Mouse (Mus musculus) forebrain, postnatal 0 days (tissue): Measurements from ENCODE around the gene Cdk4. TPM values are rescaled to one million over a fixed set of nuclear protein-coding genes. Genes with fewer than 3 reads are reported as not detected.

Experiments
- ATAC-seq: fragments of 200-750 bp; cut with Nextera tagmentation; 2 replicates; pipeline ENCODE4 v1.8.0; 2017; ENCODE audit warnings: mild to moderate bottlenecking, moderate library complexity
- DNase-seq: peaks from one replicate; pipeline ENCODE4 v3.0.0-alpha.2; 2015
- H3K27ac ChIP-seq: fragments of 300-500 bp; sonication (generic); 2 replicates; pipeline ENCODE4 v1.5.1; 2014; ENCODE audit warnings: low read depth, mild to moderate bottlenecking, antibody characterized with exemption, low read length, moderate library complexity, mixed read lengths
- H3K27me3 ChIP-seq: fragments of 300-500 bp; sonication (generic); 2 replicates; pipeline ENCODE4 v1.6.1; 2014; ENCODE audit warnings: mild to moderate bottlenecking, low read length, mixed read lengths; ENCODE audit not compliant: insufficient read depth
- H3K36me3 ChIP-seq: fragments of 300-500 bp; sonication (generic); 2 replicates; pipeline ENCODE4 v1.6.1; 2014; ENCODE audit warnings: mild to moderate bottlenecking, moderate library complexity; ENCODE audit not compliant: insufficient read depth
- H3K4me1 ChIP-seq: fragments of 300-500 bp; sonication (generic); 2 replicates; pipeline ENCODE4 v1.6.1; 2014; ENCODE audit warnings: antibody characterized with exemption; ENCODE audit not compliant: insufficient read depth
- H3K4me2 ChIP-seq: fragments of 300-500 bp; sonication (generic); 2 replicates; pipeline ENCODE4 v1.6.1; 2014; ENCODE audit warnings: low read depth, mild to moderate bottlenecking, moderate library complexity
- H3K4me3 ChIP-seq: fragments of 300-500 bp; sonication (generic); 2 replicates; pipeline ENCODE4 v1.5.1; 2014; ENCODE audit warnings: low read depth, low read length, mixed read lengths
- H3K9ac ChIP-seq: fragments of 300-500 bp; sonication (generic); 2 replicates; pipeline ENCODE4 v1.6.1; 2014; ENCODE audit warnings: mild to moderate bottlenecking
- H3K9me3 ChIP-seq: fragments of 300-500 bp; sonication (generic); 2 replicates; pipeline ENCODE4 v1.6.1; 2016; ENCODE audit warnings: low read length
- CTCF ChIP-seq: sonication (generic); IDR thresholded peaks from 2 replicates; pipeline ENCODE4 v1.5.1; 2016; ENCODE audit warnings: antibody characterized with exemption, control low read depth, low read depth
- WGBS: fragments of 180-500 bp; shearing (Covaris S2); extraction: QIAGEN DNeasy Blood & Tissue Kit; methylation state at CpG from one replicate; pipeline ENCODE4 v1.1.7; 2014; 5-methylcytosine and 5-hydroxymethylcytosine counted together
- polyA plus RNA-seq: library from polyadenylated mRNA; unstranded; fragments of >200 nt; fragmentation: Nextera tagmentation; extraction: Ambion mirVana; gene quantifications from 2 replicates; pipeline ENCODE4 v1.2.1, GENCODE M21; 2015
- total RNA-seq: library from RNA; depleted of rRNA; stranded (reverse); fragments of >200 nt; gene quantifications from 2 replicates; pipeline ENCODE4 v1.2.3, GENCODE M21; 2014

Gene Cdk4
- total and polyA plus RNA-seq, 2 experiments from 2014 or later: 445 to 656 TPM

DNA sequence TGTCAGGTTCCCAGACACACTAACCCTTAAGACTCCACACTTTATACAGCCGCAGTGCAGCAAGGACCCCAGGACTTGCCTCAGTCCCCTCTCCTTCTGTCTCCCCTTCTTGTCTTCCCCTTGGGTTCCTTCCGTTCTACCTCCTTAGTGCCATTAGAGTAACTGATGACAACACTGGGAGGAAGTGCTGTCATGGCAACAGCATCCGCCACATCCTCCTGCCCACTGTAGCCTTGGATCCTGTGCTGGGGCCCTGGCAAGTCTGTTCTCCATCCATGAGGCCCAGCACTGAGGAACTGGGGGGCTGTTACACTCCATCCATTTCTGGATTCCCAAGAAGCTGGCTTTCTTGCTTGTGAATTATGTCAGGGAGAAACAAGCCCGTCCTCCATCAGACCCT lies 12.7 kb downstream of the Cdk4 start:
- 39% methylated on average over 4 of the region's 4 CpGs for WGBS
- TF ChIP-seq CTCF: no peak
- Histone ChIP-seq H3K4me2 (0 out of 2 replicates have a peak overlapping the region, but pooled peaks have one; percentile 10), H3K36me3 (no peaks in the 10 kb centered on the region), H3K9ac (no peak overlapping the region), H3K27ac (0 out of 2 replicates have a peak overlapping the region, but pooled peaks have one; percentile 4), H3K27me3 (no peaks in the 10 kb centered on the region), H3K9me3 (no peaks in the 10 kb centered on the region), H3K4me1 (0 out of 2 replicates have a peak, but pooled peaks cover 9% of the 10 kb centered on the region), H3K4me3 (no peak overlapping the region)
- no peak for DNase-seq
- no peak for ATAC-seq

DNA sequence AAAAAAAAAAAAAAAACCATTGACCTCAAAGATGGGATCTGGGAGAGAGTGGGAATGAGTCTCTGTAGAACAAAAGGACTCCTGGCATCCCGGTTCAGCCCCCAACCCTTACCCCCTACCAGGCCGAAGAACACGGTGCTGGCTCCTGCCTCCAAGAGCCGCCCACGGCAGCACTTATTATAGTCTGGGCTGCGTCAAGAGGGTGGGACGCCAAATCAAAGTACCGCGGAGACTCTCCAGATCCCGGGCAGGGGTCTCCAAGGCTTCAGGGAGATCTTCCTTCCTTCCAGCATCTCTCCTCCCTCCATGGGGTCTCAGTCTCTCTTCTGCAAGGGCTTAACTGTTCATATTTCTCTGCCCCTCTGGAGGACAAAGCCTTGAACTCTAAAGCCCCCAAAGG lies 14.2 kb downstream of the Cdk4 start:
- ATAC-seq (peak; percentile 4), DNase-seq (no peak)
- Histone ChIP-seq H3K36me3 (no peaks in the 10 kb centered on the region; the same call in 1 of the 2 replicates), H3K4me1 (peaks cover 20% of the 10 kb centered on the region), H3K4me2 (peak overlapping the region; percentile 97), H3K27me3 (no peaks in the 10 kb centered on the region), H3K4me3 (peak overlapping the region; percentile 87), H3K9me3 (no peaks in the 10 kb centered on the region), H3K27ac (peak overlapping the region; percentile 89), H3K9ac (peak overlapping the region; percentile 90)
- WGBS: 6% methylated on average over 10 of the region's 10 CpGs
- no peak for TF ChIP-seq CTCF

DNA sequence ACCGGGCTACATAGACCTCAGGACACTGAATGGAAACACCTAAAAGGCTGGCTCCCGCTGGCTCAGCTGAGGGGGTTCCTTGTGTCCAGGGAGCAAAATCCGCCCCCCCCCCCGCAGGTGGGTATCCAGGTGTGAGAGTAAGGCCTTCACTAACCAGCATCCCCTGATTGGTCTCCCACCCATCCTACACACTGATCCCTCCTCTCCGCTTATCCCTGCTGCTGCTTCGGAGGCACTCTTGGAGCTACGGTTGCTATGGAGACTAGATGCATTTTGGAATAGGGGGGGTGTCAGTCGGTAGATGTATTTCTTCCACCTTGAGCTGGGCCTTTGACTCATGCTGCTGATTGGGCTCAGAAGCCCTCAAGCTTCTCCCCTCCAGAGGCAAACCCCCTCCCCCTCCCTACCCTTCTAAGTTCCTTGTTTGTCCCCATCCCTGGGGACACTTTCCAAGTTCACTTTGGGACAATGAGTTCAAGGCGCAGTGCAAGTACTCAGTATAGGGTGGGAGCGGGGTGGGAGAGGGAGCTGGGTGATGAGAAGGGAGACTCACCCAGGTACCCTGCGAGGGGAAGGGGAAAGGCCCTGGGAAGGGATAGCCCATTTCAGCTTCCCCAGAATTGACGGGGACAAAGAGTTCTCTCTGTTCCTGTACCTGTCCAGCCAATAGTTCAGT lies 14.8 kb downstream of the Cdk4 start:
- peak; percentile 80 for DNase-seq

DNA sequence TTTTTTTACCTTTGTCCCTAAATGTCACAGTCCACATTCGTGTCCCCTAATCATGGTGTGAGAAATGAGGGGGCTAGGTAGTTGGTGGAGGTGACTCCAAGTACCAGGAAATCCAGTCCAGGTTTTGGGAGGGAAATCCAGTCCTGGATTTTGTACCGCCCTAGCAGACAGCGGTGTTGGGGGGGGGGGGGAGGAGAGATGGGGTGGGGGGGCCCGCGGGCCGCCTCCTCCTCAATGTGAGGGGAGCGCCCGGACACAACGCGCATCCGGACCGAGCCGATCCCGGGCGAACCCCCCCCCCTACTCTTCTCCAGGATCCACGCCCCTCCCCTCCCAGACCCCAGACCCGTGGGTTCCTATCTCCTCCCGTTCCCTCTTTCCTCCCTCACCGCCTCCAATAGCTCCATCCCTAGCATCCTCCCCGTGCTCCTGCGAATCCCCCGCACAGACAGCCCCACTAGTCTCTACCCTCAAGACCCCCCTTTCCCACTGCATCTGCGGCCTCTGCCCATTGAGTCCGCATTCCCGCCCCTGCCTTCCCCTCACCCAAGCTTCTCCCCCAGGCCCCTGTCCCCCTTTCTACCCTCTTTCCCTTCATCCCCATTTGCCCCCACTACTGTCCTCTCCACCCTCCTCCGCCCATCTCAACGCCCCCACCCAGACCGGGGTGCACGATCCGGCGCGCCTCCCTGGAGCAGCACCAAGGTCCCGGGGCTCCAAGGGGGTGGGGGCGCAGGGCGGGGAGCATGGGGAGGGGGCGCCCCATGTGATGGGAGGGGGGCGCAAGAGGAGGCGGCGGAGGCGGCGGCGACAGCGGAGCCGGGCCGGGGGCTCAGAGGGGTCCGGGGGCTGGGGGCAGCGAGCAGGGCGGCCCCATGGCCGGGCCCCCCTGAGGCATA lies 15.6 kb downstream of the Cdk4 start:
- peaks cover 4% of the 10 kb centered on the region; the same call in 1 of the 2 replicates for H3K27me3 ChIP-seq
- peaks cover 9% of the 10 kb centered on the region; the same call in 1 of the 2 replicates for H3K36me3 ChIP-seq
- peak overlapping the region; percentile 87 for H3K4me3 ChIP-seq
- H3K27ac ChIP-seq: peak overlapping the region; percentile 89
- under 1% methylated on average over 28 of the region's 49 CpGs for WGBS
- H3K9me3 ChIP-seq: no peaks in the 10 kb centered on the region
- peak; percentile 92 for DNase-seq
- TF ChIP-seq CTCF: no peak
- H3K4me1 ChIP-seq: peaks cover 25% of the 10 kb centered on the region
- peak overlapping the region; percentile 90 for H3K9ac ChIP-seq
- peak; percentile 75 for ATAC-seq
- peak overlapping the region; percentile 97 for H3K4me2 ChIP-seq

More for the DNA sequence above, 14.8 kb downstream of the Cdk4 start:
- 2% methylated on average over 12 of the region's 12 CpGs for WGBS
- Histone ChIP-seq H3K4me1 (peaks cover 25% of the 10 kb centered on the region), H3K9ac (peak overlapping the region; percentile 90), H3K27me3 (peaks cover 4% of the 10 kb centered on the region; the same call in 1 of the 2 replicates), H3K4me3 (peak overlapping the region; percentile 87), H3K9me3 (no peaks in the 10 kb centered on the region), H3K4me2 (peak overlapping the region; percentile 97), H3K27ac (peak overlapping the region; percentile 89), H3K36me3 (peaks cover 6% of the 10 kb centered on the region; the same call in 1 of the 2 replicates)
- peak; percentile 76 for ATAC-seq
- no peak for TF ChIP-seq CTCF

DNA sequence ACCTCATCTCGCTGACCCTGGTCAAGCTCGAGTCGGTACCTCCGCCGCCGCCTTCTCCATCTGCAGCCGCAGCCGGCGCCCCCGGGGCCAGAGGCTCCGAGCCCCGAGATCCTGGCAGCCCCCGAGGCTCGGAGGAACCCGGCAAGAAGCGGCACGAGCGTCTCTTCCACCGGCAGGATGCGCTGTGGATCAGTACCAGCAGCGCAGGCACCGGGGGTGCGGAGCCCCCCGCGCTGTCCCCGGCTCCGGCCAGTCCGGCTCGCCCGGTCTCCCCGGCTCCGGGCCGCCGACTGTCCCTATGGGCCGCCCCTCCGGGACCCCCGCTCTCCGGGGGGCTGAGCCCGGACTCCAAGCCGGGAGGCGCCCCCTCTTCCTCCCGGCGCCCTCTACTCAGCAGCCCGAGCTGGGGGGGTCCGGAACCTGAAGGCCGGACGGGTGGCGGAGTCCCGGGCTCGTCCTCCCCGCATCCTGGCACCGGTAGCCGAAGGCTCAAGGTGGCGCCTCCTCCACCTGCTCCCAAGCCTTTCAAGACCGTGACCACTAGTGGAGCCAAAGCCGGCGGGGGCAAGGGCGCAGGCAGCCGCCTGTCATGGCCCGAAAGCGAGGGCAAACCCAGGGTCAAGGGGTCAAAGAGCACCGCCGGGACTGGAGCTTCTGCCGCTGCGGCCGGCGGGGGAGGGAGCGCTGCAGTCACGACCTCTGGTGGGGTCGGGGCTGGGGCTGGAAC lies 16.5 kb downstream of the Cdk4 start:
- H3K4me3 ChIP-seq: peak overlapping the region; percentile 87
- H3K27ac ChIP-seq: peak overlapping the region; percentile 89
- peak; percentile 78 for DNase-seq
- peaks cover 25% of the 10 kb centered on the region for H3K4me1 ChIP-seq
- peak; percentile 63 for TF ChIP-seq CTCF
- H3K36me3 ChIP-seq: peaks cover 18% of the 10 kb centered on the region
- WGBS: under 1% methylated on average over 67 of the region's 70 CpGs
- H3K27me3 ChIP-seq: peaks cover 4% of the 10 kb centered on the region; the same call in 1 of the 2 replicates
- H3K4me2 ChIP-seq: peak overlapping the region; percentile 97
- peak; percentile 14; the same call in 1 of the 2 replicates for ATAC-seq
- H3K9me3 ChIP-seq: no peaks in the 10 kb centered on the region
- H3K9ac ChIP-seq: peak overlapping the region; percentile 90
